Mouse (Mus musculus) naive thymus-derived CD4-positive, alpha-beta T cell, adult 5 months (primary cell): Measurements from ENCODE around the gene Cfap70. TPM values are rescaled to one million over a fixed set of nuclear protein-coding genes. Genes with fewer than 3 reads are reported as not detected.

Source experiments
- polyA plus RNA-seq: library from polyadenylated mRNA; unstranded; fragments of 100-300 nt; shearing (Covaris generic); gene quantifications from one replicate; pipeline ENCODE4 v1.2.1, GENCODE M21; 2017

The Cfap70 gene
- polyA plus RNA-seq: not detected

GRCm38 (mm10) chr14:20451765-20452331 is at the start of gene Cfap70:
Gene Cfap70 (minus strand): TSS chr14:20452226.

GRCm38 (mm10) chr14:20496603-20497002 is 44.6 kb upstream of the Cfap70 start, which contains the start of gene Mss51:
Gene Mss51 (minus strand): TSS chr14:20496901.

GRCm38 (mm10) chr14:20479291-20480194 is 27.5 kb upstream of the Cfap70 start, which contains the start of gene Anxa7:
Gene Anxa7 (minus strand): TSS chr14:20480133.

GRCm38 (mm10) chr14:20393205-20393913 is 58.7 kb downstream of the Cfap70 start, which contains the start of gene Mrps16:
Gene Mrps16 (minus strand): TSS chr14:20393634.

GRCm38 (mm10) chr14:20388441-20389129 is 63.4 kb downstream of the Cfap70 start, which contains the start of gene Dnajc9:
Gene Dnajc9 (minus strand): TSS chr14:20388910.

GRCm38 (mm10) chr14:20347991-20348541 is 104.0 kb downstream of the Cfap70 start, which contains the start of the genes Ecd and Fam149b:
Gene Ecd (minus strand): TSS chr14:20348121.
Gene Fam149b (plus strand): TSS chr14:20348162.

Other genes with a start within 250 kb of the Cfap70 start
- gene Kcnk16, start 183.0 kb downstream of the Cfap70 start, polyA plus RNA-seq: not detected
- gene Nudt13, start 157.5 kb downstream of the Cfap70 start, polyA plus RNA-seq: 15.9 TPM
- 47.5 TPM for gene Ecd, start 104.1 kb downstream of the Cfap70 start, polyA plus RNA-seq
- gene Fam149b, start 104.1 kb downstream of the Cfap70 start, polyA plus RNA-seq: 57.2 TPM
- 139 TPM for gene Dnajc9, start 63.3 kb downstream of the Cfap70 start, polyA plus RNA-seq
- gene Mrps16, start 58.6 kb downstream of the Cfap70 start, polyA plus RNA-seq: 39.7 TPM
- 35.0 TPM for gene Anxa7, start 27.9 kb upstream of the Cfap70 start, polyA plus RNA-seq
- 0.88 TPM for gene Mss51, start 44.7 kb upstream of the Cfap70 start, polyA plus RNA-seq
- 26.4 TPM for gene Ppp3cb, start 94.3 kb upstream of the Cfap70 start, polyA plus RNA-seq
- 1.7 TPM for gene Usp54, start 188.8 kb upstream of the Cfap70 start, polyA plus RNA-seq
- 0.60 TPM for gene Myoz1, start 204.3 kb upstream of the Cfap70 start, polyA plus RNA-seq
- not detected for gene Synpo2l, start 216.1 kb upstream of the Cfap70 start, polyA plus RNA-seq
- 255 TPM for gene Sec24c, start 222.1 kb upstream of the Cfap70 start, polyA plus RNA-seq
- 8.6 TPM for gene Fut11, start 242.7 kb upstream of the Cfap70 start, polyA plus RNA-seq